Mouse (Mus musculus) neural tube, embryonic 11.5 days (tissue): ENCODE results near the gene Fbxo36. TPM values are rescaled to one million over a fixed set of nuclear protein-coding genes. Genes with fewer than 3 reads are reported as not detected.

Experiments used
- ATAC-seq: fragments of 200-750 bp; cut with Nextera tagmentation; 2 replicates; pipeline ENCODE4 v1.8.0; 2017; ENCODE audit warnings: moderate number of reproducible peaks, mild to moderate bottlenecking, moderate TSS enrichment, moderate library complexity; ENCODE audit not compliant: insufficient read depth, low FRiP score, low TSS enrichment
- DNase-seq: peaks from one replicate; pipeline ENCODE4 v3.0.0-alpha.2; 2015; ENCODE audit warnings: low spot score
- H3K27ac ChIP-seq: fragments of 300-500 bp; sonication (generic); 2 replicates; pipeline ENCODE4 v1.5.1; 2014; ENCODE audit warnings: low read depth, mild to moderate bottlenecking, low read length
- H3K27me3 ChIP-seq: fragments of 300-500 bp; sonication (generic); 2 replicates; pipeline ENCODE4 v1.6.1; 2014; ENCODE audit warnings: mild to moderate bottlenecking, low read length, mixed read lengths; ENCODE audit not compliant: control insufficient read depth, insufficient read depth
- H3K36me3 ChIP-seq: fragments of 300-500 bp; sonication (generic); 2 replicates; pipeline ENCODE4 v1.6.1; 2014; ENCODE audit warnings: mild to moderate bottlenecking, low read length, moderate library complexity, mixed read lengths; ENCODE audit not compliant: control insufficient read depth, insufficient read depth
- H3K4me1 ChIP-seq: fragments of 300-500 bp; sonication (generic); 2 replicates; pipeline ENCODE4 v1.6.1; 2014; ENCODE audit warnings: low read length, mixed read lengths; ENCODE audit not compliant: control insufficient read depth, insufficient read depth
- H3K4me2 ChIP-seq: fragments of 300-500 bp; sonication (generic); 2 replicates; pipeline ENCODE4 v1.6.1; 2014; ENCODE audit warnings: low read depth, mild to moderate bottlenecking, moderate library complexity
- H3K4me3 ChIP-seq: fragments of 300-500 bp; sonication (generic); 2 replicates; pipeline ENCODE4 v1.5.1; 2014; ENCODE audit warnings: low read depth, low read length
- H3K9ac ChIP-seq: fragments of 300-500 bp; sonication (generic); 2 replicates; pipeline ENCODE4 v1.6.1; 2014; ENCODE audit warnings: mild to moderate bottlenecking, low read length
- H3K9me3 ChIP-seq: fragments of 300-500 bp; sonication (generic); 2 replicates; pipeline ENCODE4 v1.6.1; 2016; ENCODE audit warnings: low read length; ENCODE audit not compliant: control insufficient read depth
- WGBS: fragments of 180-500 bp; shearing (Covaris S2); extraction: QIAGEN DNeasy Blood & Tissue Kit; methylation state at CpG from one replicate; pipeline ENCODE4 v1.1.7; 2014; 5-methylcytosine and 5-hydroxymethylcytosine counted together
- polyA plus RNA-seq: library from polyadenylated mRNA; unstranded; fragments of >200 nt; fragmentation: Nextera tagmentation; extraction: Ambion mirVana; gene quantifications from 2 replicates; pipeline ENCODE4 v1.2.1, GENCODE M21; 2014

The Fbxo36 gene
- polyA plus RNA-seq, 1 experiment from 2014 or later: 6.7 TPM

DNA sequence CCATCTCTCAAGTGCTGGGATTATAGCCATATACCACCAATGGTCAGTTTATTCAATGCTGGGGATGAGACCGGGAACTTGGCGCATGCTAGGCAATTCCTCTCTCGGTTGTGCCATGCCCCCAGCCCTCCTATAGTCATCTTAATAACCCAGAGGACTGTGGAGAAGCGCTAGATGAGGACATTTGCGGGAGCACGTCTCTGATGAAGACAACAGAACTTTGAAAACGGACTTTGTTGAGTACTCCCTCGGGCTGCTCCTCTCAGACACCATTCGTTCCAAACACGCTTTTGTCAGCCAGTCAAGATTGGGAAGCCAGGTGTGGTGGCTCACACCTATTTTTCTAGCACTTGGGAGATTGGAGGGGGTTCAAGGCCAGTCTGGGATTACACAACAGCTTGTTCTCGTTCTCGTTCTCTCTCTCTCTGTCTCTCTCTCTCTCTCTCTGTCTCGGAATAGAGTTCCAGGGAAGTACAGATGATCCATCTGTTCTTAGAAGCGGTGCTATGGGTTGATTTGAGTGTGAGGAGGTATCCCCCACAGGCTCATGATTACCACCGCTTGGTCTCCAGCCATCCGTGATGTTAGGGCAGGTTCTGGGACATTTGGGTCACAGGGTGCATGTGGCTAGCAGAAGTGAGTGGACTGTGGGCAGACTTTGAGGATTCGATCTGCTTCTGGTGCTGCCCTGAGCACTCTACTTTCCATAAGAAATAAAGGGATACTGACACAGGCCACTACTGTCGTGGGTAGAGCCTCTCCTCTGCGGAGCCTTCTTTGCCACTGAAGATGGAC, 97.3 kb downstream of the Fbxo36 start:
- no peak overlapping the region for H3K4me3 ChIP-seq
- H3K9me3 ChIP-seq: no peaks in the 10 kb centered on the region
- 90% methylated on average over 19 of the region's 19 CpGs for WGBS
- no peak overlapping the region for H3K4me2 ChIP-seq
- H3K9ac ChIP-seq: no peak overlapping the region
- peaks cover 6% of the 10 kb centered on the region; the same call in 1 of the 2 replicates for H3K27me3 ChIP-seq
- DNase-seq: no peak
- ATAC-seq: no peak
- no peak overlapping the region for H3K27ac ChIP-seq
- H3K4me1 ChIP-seq: no peaks in the 10 kb centered on the region
- no peaks in the 10 kb centered on the region for H3K36me3 ChIP-seq

DNA sequence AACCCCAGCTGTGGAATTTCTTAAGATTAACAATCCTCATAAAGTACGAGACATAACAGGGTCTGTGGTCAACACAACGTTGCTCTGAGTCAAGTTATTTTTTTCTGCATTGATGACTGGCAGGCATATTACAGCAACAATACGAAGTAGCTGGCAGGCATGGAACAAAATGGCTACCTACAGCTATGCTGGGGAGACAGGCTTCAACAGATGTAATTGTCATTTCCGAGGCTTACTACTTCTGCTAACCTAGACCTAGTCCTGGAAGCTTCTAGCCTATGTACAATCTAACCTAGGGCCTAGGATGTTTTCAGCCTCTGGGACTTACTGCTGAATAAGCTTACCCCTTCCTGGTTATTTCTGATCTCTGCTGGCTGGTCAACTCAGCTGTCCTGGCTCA, 99.8 kb downstream of the Fbxo36 start:
- WGBS: 84% methylated on average over 4 of the region's 4 CpGs
- no peak overlapping the region for H3K4me3 ChIP-seq
- no peaks in the 10 kb centered on the region for H3K9me3 ChIP-seq
- no peak overlapping the region for H3K4me2 ChIP-seq
- H3K27me3 ChIP-seq: peaks cover 2% of the 10 kb centered on the region; the same call in 1 of the 2 replicates
- no peak for DNase-seq
- no peak overlapping the region for H3K27ac ChIP-seq
- no peaks in the 10 kb centered on the region for H3K36me3 ChIP-seq
- ATAC-seq: no peak
- no peaks in the 10 kb centered on the region for H3K4me1 ChIP-seq
- H3K9ac ChIP-seq: no peak overlapping the region

GRCm38 (mm10) chr1:84940322-84940721, 100.7 kb downstream of the Fbxo36 start:
- no peak overlapping the region for H3K4me3 ChIP-seq
- no peak overlapping the region for H3K9ac ChIP-seq
- no peaks in the 10 kb centered on the region for H3K4me1 ChIP-seq
- no peak for DNase-seq
- no peak overlapping the region for H3K4me2 ChIP-seq
- H3K36me3 ChIP-seq: no peaks in the 10 kb centered on the region
- no peak for ATAC-seq
- WGBS: 88% methylated on average over 2 of the region's 2 CpGs
- peaks cover 2% of the 10 kb centered on the region; the same call in 1 of the 2 replicates for H3K27me3 ChIP-seq
- H3K27ac ChIP-seq: no peak overlapping the region
- H3K9me3 ChIP-seq: no peaks in the 10 kb centered on the region

- no peaks in the 10 kb centered on the region for H3K27me3 ChIP-seq
- H3K4me3 ChIP-seq: no peak overlapping the region
- H3K27ac ChIP-seq: no peak overlapping the region
- no peak overlapping the region for H3K9ac ChIP-seq
- no peak for ATAC-seq
- H3K4me2 ChIP-seq: no peak overlapping the region
- no peaks in the 10 kb centered on the region for H3K4me1 ChIP-seq
- no peak for DNase-seq
- no peaks in the 10 kb centered on the region for H3K36me3 ChIP-seq
- no peaks in the 10 kb centered on the region for H3K9me3 ChIP-seq
These were observed 103.0 kb downstream of the Fbxo36 start for GRCm38 (mm10) chr1:84942666-84943065.

DNA sequence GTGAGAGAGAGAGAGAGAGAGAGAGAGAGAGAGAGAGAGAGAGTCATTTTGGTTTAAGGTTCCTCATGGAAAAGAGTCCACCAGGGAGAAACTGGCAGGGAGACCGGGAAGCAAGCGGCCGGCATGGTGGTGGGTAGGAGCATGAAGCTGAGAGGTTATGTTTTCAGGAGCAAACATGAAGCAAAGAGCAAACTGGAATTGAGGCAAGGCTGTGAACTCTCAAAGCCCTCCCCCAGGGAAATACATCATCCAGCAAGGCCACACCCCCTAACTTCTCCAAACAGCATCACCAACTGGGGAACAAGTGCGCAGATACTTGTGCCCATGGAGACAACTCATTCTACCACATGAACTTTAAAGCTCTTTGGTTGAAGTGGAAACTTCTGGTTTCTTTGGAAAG, 103.9 kb downstream of the Fbxo36 start:
- DNase-seq (no peak), ATAC-seq (no peak)
- no peaks in the 10 kb centered on the region for H3K27me3 ChIP-seq
- H3K27ac ChIP-seq: no peak overlapping the region
- no peaks in the 10 kb centered on the region for H3K4me1 ChIP-seq
- H3K9me3 ChIP-seq: no peaks in the 10 kb centered on the region
- H3K36me3 ChIP-seq: no peaks in the 10 kb centered on the region
- H3K4me3 ChIP-seq: no peak overlapping the region
- no peak overlapping the region for H3K9ac ChIP-seq
- whole genome bisulfite sequencing: 89% methylated on average over 4 of the region's 4 CpGs
- H3K4me2 ChIP-seq: no peak overlapping the region

- ATAC-seq: no peak
- no peaks in the 10 kb centered on the region for H3K27me3 ChIP-seq
- no peaks in the 10 kb centered on the region for H3K36me3 ChIP-seq
- H3K4me3 ChIP-seq: no peak overlapping the region
- H3K4me2 ChIP-seq: no peak overlapping the region
- H3K4me1 ChIP-seq: no peaks in the 10 kb centered on the region
- H3K9ac ChIP-seq: no peak overlapping the region
- WGBS: 86% methylated on average over 3 of the region's 3 CpGs
- DNase-seq: no peak
- H3K9me3 ChIP-seq: no peaks in the 10 kb centered on the region
- H3K27ac ChIP-seq: no peak overlapping the region
These were observed 106.3 kb downstream of the Fbxo36 start for GRCm38 (mm10) chr1:84945950-84946349.

- DNase-seq (no peak), ATAC-seq (no peak)
These were observed 107.7 kb downstream of the Fbxo36 start for GRCm38 (mm10) chr1:84947390-84947789.

More at GRCm38 (mm10) chr1:84947390-84947789, 107.7 kb downstream of the Fbxo36 start:
- Histone ChIP-seq H3K9ac (no peak overlapping the region), H3K4me3 (no peak overlapping the region), H3K27me3 (no peaks in the 10 kb centered on the region), H3K4me1 (no peaks in the 10 kb centered on the region), H3K4me2 (no peak overlapping the region), H3K9me3 (no peaks in the 10 kb centered on the region), H3K36me3 (no peaks in the 10 kb centered on the region), H3K27ac (no peak overlapping the region)
- WGBS: 63% methylated on average over 2 of the region's 2 CpGs

Other genes starting within 250 kb of the Fbxo36 start
- gene Dner, start 143.6 kb upstream of the Fbxo36 start, polyA plus RNA-seq: 43.5 and 44.7 TPM in 2 replicates
- 89.0 and 97.6 TPM in 2 replicates for gene Trip12, start 675 bp downstream of the Fbxo36 start, polyA plus RNA-seq
- gene Slc16a14, start 95.3 kb downstream of the Fbxo36 start, polyA plus RNA-seq: 1.2 and 2.4 TPM in 2 replicates